Mouse (Mus musculus) MEL (cell line): ENCODE measurements around the gene Entr1. TPM values are rescaled to one million over a fixed set of nuclear protein-coding genes. Genes with fewer than 3 reads are reported as not detected.

Experiments used
- E2F4 ChIP-seq: IDR thresholded peaks from 2 replicates; pipeline ENCODE4 v1.6.1; 2011; ENCODE audit warnings: low read depth, low read length, improper control_type of control experiment, borderline replicate concordance
- ELF1 ChIP-seq: IDR thresholded peaks from 2 replicates; pipeline ENCODE4 v1.6.1; 2014; ENCODE audit warnings: low read depth, mild to moderate bottlenecking, inconsistent platforms, low read length, improper control_type of control experiment, moderate library complexity
- EP300 ChIP-seq, 2 experiments: IDR thresholded peaks; 2 replicates each; pipeline ENCODE4 v1.6.1; 2011; ENCODE audit warnings: improper control_type of control experiment in 2 of 2, low read length in 2 of 2, low read depth in 1 of 2, mild to moderate bottlenecking in 1 of 2
- ETS1 ChIP-seq: IDR thresholded peaks from 2 replicates; pipeline ENCODE4 v1.6.1; 2012; ENCODE audit warnings: low read depth, mild to moderate bottlenecking, inconsistent platforms, low read length, improper control_type of control experiment, moderate library complexity
- GABPA ChIP-seq: IDR thresholded peaks from 2 replicates; pipeline ENCODE4 v1.6.1; 2012; ENCODE audit warnings: low read depth, mild to moderate bottlenecking, inconsistent platforms, low read length, improper control_type of control experiment, moderate library complexity
- GATA1 ChIP-seq: IDR thresholded peaks from 2 replicates; pipeline ENCODE4 v1.6.1; 2011; ENCODE audit warnings: low read depth, low read length, improper control_type of control experiment
- HCFC1 ChIP-seq: IDR thresholded peaks from 2 replicates; pipeline ENCODE4 v1.6.1; 2012; ENCODE audit warnings: low read depth, mild to moderate bottlenecking, inconsistent platforms, low read length, improper control_type of control experiment, moderate library complexity
- JUND ChIP-seq: IDR thresholded peaks from 2 replicates; pipeline ENCODE4 v1.6.1; 2011; ENCODE audit warnings: low read depth, mild to moderate bottlenecking, improper control_type of control experiment, low read length
- MAFK ChIP-seq: IDR thresholded peaks from 2 replicates; pipeline ENCODE4 v1.6.1; 2011; ENCODE audit warnings: low read depth, mild to moderate bottlenecking, low read length, improper control_type of control experiment, borderline replicate concordance
- MAX ChIP-seq: IDR thresholded peaks from 2 replicates; pipeline ENCODE4 v1.6.1; 2011; ENCODE audit warnings: low read length, improper control_type of control experiment
- MEF2A ChIP-seq: IDR thresholded peaks from 2 replicates; pipeline ENCODE4 v1.6.1; 2014; ENCODE audit warnings: low read depth, mild to moderate bottlenecking, inconsistent platforms, low read length, improper control_type of control experiment; ENCODE audit not compliant: poor library complexity, insufficient replicate concordance, severe bottlenecking; ENCODE audit errors: extremely low read depth
- MXI1 ChIP-seq: IDR thresholded peaks from 2 replicates; pipeline ENCODE4 v1.6.1; 2011; ENCODE audit warnings: mild to moderate bottlenecking, low read depth, low read length, improper control_type of control experiment
- MYB ChIP-seq: IDR thresholded peaks from 2 replicates; pipeline ENCODE4 v1.6.1; 2011; ENCODE audit warnings: mild to moderate bottlenecking, low read depth, low read length, improper control_type of control experiment
- NELFE ChIP-seq: IDR thresholded peaks from 2 replicates; pipeline ENCODE4 v1.6.1; 2011; ENCODE audit warnings: low read depth, low read length, improper control_type of control experiment
- POLR2AphosphoS5 ChIP-seq: IDR thresholded peaks from 2 replicates; pipeline ENCODE4 v1.6.1; 2012; ENCODE audit warnings: low read depth, borderline replicate concordance, mild to moderate bottlenecking, inconsistent platforms, low read length, moderate library complexity, mixed read lengths
- RAD21 ChIP-seq: IDR thresholded peaks from 2 replicates; pipeline ENCODE4 v1.6.1; 2011; ENCODE audit warnings: mild to moderate bottlenecking, low read depth, low read length, improper control_type of control experiment
- RCOR1 ChIP-seq: IDR thresholded peaks from 2 replicates; pipeline ENCODE4 v1.6.1; 2012; ENCODE audit warnings: low read depth, mild to moderate bottlenecking, inconsistent platforms, low read length, improper control_type of control experiment
- TAL1 ChIP-seq: IDR thresholded peaks from 2 replicates; pipeline ENCODE4 v1.6.1; 2012; ENCODE audit warnings: mild to moderate bottlenecking, inconsistent platforms, low read length, moderate library complexity, mixed read lengths
- TBP ChIP-seq: IDR thresholded peaks from 2 replicates; pipeline ENCODE4 v1.8.0; 2011; ENCODE audit warnings: low read depth, low read length, improper control_type of control experiment
- TCF12 ChIP-seq: IDR thresholded peaks from 2 replicates; pipeline ENCODE4 v1.6.1; 2014; ENCODE audit warnings: low read depth, mild to moderate bottlenecking, inconsistent platforms, low read length, improper control_type of control experiment, moderate library complexity
- USF2 ChIP-seq, 2 experiments: IDR thresholded peaks; 2 replicates each; pipeline ENCODE4 v1.6.1; 2011 to 2012; ENCODE audit warnings: improper control_type of control experiment in 2 of 2, low read length in 2 of 2, borderline replicate concordance in 1 of 2, inconsistent platforms in 1 of 2, low read depth in 1 of 2, mild to moderate bottlenecking in 1 of 2; ENCODE audit not compliant: insufficient read depth in 1 of 2
- ZMIZ1 ChIP-seq: IDR thresholded peaks from 2 replicates; pipeline ENCODE4 v1.6.1; 2012; ENCODE audit warnings: low read depth, mild to moderate bottlenecking, inconsistent platforms, low read length, improper control_type of control experiment, moderate library complexity
- ZNF384 ChIP-seq: IDR thresholded peaks from 2 replicates; pipeline ENCODE4 v1.6.1; 2012; ENCODE audit warnings: low read depth, mild to moderate bottlenecking, inconsistent platforms, low read length, improper control_type of control experiment
- polyA plus RNA-seq, 2 experiments: library from polyadenylated mRNA; stranded (reverse) in 1 of 2; unstranded in 1 of 2; fragments of >175 nt in 1 of 2; fragments of >200 nt in 1 of 2; gene quantifications; 2 replicates each; pipeline versions ENCODE4 v1.2.1 to v1.2.4; 2012; ENCODE audit warnings: low replicate concordance in 2 of 2, low read depth in 1 of 2; ENCODE audit not compliant: insufficient read length in 2 of 2, insufficient read depth in 1 of 2, missing spikeins in 1 of 2
- total RNA-seq: library from RNA; depleted of rRNA; stranded (reverse); fragments of 300-350 nt; gene quantifications from 2 replicates; pipeline ENCODE4 v1.2.3, GENCODE M21; 2012

Entr1 gene
- total and polyA plus RNA-seq, 3 experiments, result 63.6 to 71.1 TPM; not detected in 1

DNA sequence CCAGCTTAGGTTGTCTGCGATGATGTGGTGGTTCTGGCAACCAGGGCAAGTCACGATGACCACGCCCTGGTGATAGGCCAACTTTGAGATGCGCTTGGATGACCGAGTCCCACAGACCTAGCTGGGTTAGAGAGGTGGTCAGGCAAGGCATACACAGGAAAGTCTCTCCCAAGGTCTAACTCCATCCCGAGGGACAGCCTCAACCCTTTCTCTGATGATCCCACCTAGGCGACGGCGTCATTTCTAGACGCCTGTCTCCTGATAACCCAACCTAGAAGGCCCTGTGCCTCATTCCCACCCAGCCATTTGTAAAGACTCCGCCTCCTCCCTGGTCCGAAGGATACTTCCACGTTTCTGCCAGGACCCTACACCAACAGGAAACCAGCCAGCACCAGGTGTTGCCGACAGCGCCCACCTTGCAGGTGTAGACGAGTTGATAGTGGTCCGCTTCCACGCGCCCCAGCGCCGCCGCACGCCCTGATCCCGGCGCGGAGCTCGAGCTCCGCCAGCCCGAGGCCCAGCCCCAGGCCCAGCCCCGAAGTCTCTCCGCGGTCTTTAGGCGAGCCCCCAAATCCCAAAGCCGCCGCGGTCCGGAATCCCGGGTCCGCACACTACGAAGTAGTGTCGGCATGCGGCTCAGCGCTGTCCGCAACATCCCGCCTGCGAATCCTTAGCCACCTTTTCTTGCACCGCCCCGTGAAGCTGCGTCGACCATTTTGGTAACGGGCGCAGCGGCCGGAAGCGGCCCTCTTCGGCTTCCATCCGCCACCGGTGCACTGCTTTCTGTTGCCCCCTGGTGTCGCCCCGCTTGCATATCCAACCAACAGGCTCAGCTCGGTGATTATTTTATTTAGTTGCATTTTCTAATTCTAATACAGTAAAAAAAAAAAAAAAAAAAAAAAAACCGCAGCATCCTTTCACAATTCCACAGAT, 37.5 kb downstream of the Entr1 start, which contains the start of gene Dnlz (continued):
- TF ChIP-seq JUND (no peak), RCOR1 (peak; percentile 26; the same call in 1 of the 2 replicates), MEF2A (no peak), MXI1 (peak; percentile 28), GABPA (no peak; the same call in 1 of the 2 replicates), NELFE (peak; percentile 16; the same call in 1 of the 2 replicates), MAFK (no peak), MAX (no peak), USF2 (IDR thresholded peaks at IDR 0.05; ENCODE audit: borderline replicate concordance in 1 of 2, insufficient read depth in 1 of 2, low read depth in 1 of 2, low read length in 2 of 2) (no peak), ELF1 (peak; percentile 87), EP300 (IDR thresholded peaks at IDR 0.05; ENCODE audit: low read depth in 1 of 2, low read length in 2 of 2) (no peak), ZMIZ1 (0 out of 2 replicates have a peak, but pooled peaks have one; percentile 20), E2F4 (no peak), HCFC1 (peak; percentile 94), POLR2AphosphoS5 (no peak), TAL1 (no peak), TCF12 (peak; percentile 54), GATA1 (peak; percentile 43), RAD21 (peak; percentile 24), ZNF384 (peak; percentile 83; the same call in 1 of the 2 replicates), MYB (no peak), ETS1 (peak; percentile 43; the same call in 1 of the 2 replicates), TBP (0 out of 2 replicates have a peak, but pooled peaks have one; percentile 26)
- TF ChIP-seq, all 39 proteins: peak for 22
